Mouse (Mus musculus) liver, adult 2 months (tissue): ENCODE data around the gene Sec24a. TPM values are rescaled to one million over a fixed set of nuclear protein-coding genes. Genes with fewer than 3 reads are reported as not detected.

Source experiments
- DNase-seq: peaks from one replicate; pipeline ENCODE4 v3.0.0-alpha.2; 2011; ENCODE audit warnings: low read depth, low spot score; ENCODE audit errors: extremely low read depth
- H3K27ac ChIP-seq: fragments of 200-500 bp; replicated peaks from 2 replicates; pipeline ENCODE4 v1.5.1; 2012; ENCODE audit warnings: low read depth, mild to moderate bottlenecking, control low read depth, inconsistent platforms, low read length; ENCODE audit not compliant: insufficient read depth
- H3K27me3 ChIP-seq: fragments of 200-500 bp; 2 replicates; pipeline ENCODE4 v1.6.1; 2012; ENCODE audit warnings: mild to moderate bottlenecking, moderate library complexity, low read length, inconsistent platforms; ENCODE audit not compliant: control insufficient read depth, insufficient read depth
- H3K36me3 ChIP-seq: fragments of 200-500 bp; 2 replicates; pipeline ENCODE4 v1.6.1; 2012; ENCODE audit warnings: low read length, inconsistent platforms; ENCODE audit not compliant: control insufficient read depth, insufficient read depth
- H3K4me1 ChIP-seq: fragments of 200-500 bp; 2 replicates; pipeline ENCODE4 v1.6.1; 2011; ENCODE audit warnings: low read length; ENCODE audit not compliant: control insufficient read depth, insufficient read depth
- H3K4me3 ChIP-seq: fragments of 200-500 bp; 2 replicates; pipeline ENCODE4 v1.5.1; 2011; ENCODE audit warnings: low read depth, mild to moderate bottlenecking, control low read depth, low read length, moderate library complexity; ENCODE audit not compliant: insufficient read depth
- H3K79me2 ChIP-seq: fragments of 200-500 bp; 2 replicates; pipeline ENCODE4 v1.6.1; 2012; ENCODE audit warnings: inconsistent platforms, mild to moderate bottlenecking, low read length, moderate library complexity; ENCODE audit not compliant: control insufficient read depth, insufficient read depth
- H3K9ac ChIP-seq: fragments of 200-500 bp; 2 replicates; pipeline ENCODE4 v1.6.1; 2012; ENCODE audit warnings: low read depth, mild to moderate bottlenecking, control low read depth, inconsistent platforms, low read length
- CTCF ChIP-seq: fragments of 200-500 bp; IDR thresholded peaks from 2 replicates; pipeline ENCODE4 v1.5.1; 2011; ENCODE audit warnings: low read depth, low read length, control low read depth
- POLR2A ChIP-seq: fragments of 200-500 bp; IDR thresholded peaks from 2 replicates; pipeline ENCODE4 v1.6.1; 2011; ENCODE audit warnings: low read length, control low read depth; ENCODE audit not compliant: insufficient read depth; ENCODE audit errors: extremely low read depth
- WGBS: fragments of 180-500 bp; shearing (Covaris S2); methylation state at CpG from one replicate; pipeline ENCODE4 v1.1.7; 2018; 5-methylcytosine and 5-hydroxymethylcytosine counted together
- polyA plus RNA-seq: library from polyadenylated mRNA; depleted of rRNA; stranded (reverse); fragments of >200 nt; gene quantifications from 2 replicates; pipeline ENCODE4 v1.2.3, GENCODE M21; 2012
- total RNA-seq: library from RNA; depleted of rRNA; stranded (reverse); fragments of >200 nt; gene quantifications from 2 replicates; pipeline ENCODE4 v1.2.3, GENCODE M21; 2014

Gene Sec24a
- total and polyA plus RNA-seq, 2 experiments = 30.6 to 45.1 TPM

DNA sequence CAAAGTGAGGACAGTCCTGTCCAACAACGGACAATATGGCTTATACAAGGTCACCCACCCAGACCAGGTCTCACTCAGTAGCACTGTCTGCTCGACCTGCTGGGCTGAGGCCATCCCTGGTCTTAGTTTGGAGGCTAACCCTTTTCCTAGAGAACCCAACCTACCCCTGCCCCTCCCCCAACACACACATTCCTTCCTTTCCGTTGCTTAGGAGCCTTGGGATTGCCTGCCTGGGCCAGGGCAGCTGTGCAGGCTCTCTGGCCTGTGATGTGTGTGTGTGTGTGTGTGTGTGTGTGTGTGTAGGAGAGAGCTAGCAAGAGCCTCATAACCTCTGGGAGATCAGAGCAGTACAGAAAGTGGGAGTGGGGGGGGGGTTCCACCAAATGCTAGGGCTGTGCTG lies 114.9 kb downstream of the Sec24a start:
- H3K27me3 ChIP-seq = no peaks in the 10 kb centered on the region
- no peak overlapping the region for H3K9ac ChIP-seq
- no peak for DNase-seq
- peaks cover 6% of the 10 kb centered on the region; the same call in 1 of the 2 replicates for H3K79me2 ChIP-seq
- H3K4me1 ChIP-seq = peaks cover 10% of the 10 kb centered on the region
- 55% methylated on average over 3 of the region's 3 CpGs for WGBS
- H3K4me3 ChIP-seq = no peak overlapping the region
- TF ChIP-seq CTCF = no peak
- H3K27ac ChIP-seq = no peak overlapping the region
- H3K36me3 ChIP-seq = no peaks in the 10 kb centered on the region

DNA sequence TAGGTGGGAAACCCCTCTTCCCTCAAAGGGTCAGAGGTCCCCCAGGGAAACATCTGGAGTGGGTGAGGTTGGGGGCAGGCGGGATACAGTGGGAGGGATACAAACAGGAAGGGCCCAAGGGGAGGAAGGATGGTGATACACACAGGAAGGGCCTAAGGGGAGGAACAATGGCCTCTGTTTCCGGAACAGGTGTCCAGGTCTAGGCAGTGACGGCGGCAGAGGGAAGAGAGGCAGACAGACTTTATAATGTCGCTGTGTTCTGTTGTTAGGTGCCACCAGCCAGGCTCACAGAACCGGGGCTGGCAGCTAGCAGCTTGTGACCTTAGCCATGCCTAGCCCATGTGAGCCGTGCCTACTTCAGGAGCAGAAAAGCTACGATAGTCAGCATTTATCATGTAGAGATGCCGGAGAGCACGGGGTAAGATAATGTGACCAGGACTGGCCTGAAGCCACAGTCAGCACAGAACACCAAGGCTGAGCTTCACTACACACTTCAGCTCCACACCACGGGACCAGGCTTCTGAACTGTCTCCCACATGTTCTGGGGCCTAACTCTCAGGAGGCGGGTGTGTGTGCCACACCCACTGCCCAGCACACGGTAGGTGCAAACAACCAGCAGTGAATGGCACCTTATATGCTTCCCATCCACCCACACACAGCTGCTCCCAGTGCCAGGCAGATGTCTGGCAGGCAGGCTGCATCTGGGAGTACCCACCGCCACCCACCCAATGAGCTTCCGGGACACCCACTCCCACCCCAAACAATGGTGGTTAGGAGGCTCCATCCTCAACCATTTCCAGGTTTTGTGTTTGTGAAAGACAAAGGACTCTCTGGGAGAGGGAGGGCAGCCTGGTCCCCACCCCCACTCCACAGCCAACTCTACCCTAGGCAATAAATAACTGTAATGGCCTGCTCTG lies 116.4 kb downstream of the Sec24a start:
- TF ChIP-seq CTCF = no peak
- TF ChIP-seq POLR2A = no peak
- 78% methylated on average over 15 of the region's 15 CpGs for WGBS
- Histone ChIP-seq H3K27ac (peak overlapping the region; percentile 38; the same call in 1 of the 2 replicates), H3K36me3 (no peaks in the 10 kb centered on the region), H3K4me3 (no peak overlapping the region), H3K27me3 (no peaks in the 10 kb centered on the region), H3K9ac (no peak overlapping the region), H3K79me2 (peaks cover 6% of the 10 kb centered on the region; the same call in 1 of the 2 replicates), H3K4me1 (peaks cover 2% of the 10 kb centered on the region; the same call in 1 of the 2 replicates)
- no peak for DNase-seq

DNA sequence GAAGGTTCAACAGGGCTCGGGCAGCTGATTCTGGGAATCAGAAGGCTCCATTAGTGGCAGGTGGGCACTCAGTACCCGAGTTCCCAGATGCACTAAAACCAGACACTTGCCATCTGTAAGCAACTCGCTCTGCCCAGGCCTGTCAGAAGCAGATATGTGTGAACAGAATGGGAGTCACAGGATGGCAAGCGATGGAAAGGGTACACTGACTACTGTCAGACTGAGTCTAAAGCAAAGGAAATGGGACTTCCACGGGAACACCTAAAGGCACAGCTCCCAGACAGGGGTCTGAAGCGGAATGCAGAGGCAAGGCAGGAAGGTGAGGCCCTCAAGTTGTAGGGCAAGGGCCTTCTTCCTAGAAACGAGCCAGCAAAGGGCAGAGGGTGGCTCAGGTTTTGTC lies 117.2 kb downstream of the Sec24a start:
- 77% methylated on average over 7 of the region's 7 CpGs for WGBS
- peaks cover 2% of the 10 kb centered on the region; the same call in 1 of the 2 replicates for H3K4me1 ChIP-seq
- H3K27me3 ChIP-seq = no peaks in the 10 kb centered on the region

GRCm38 (mm10) chr11:51645293-51645692 lies 118.1 kb downstream of the Sec24a start:
- no peaks in the 10 kb centered on the region for H3K36me3 ChIP-seq
- no peak for TF ChIP-seq POLR2A
- no peak for TF ChIP-seq CTCF
- no peak overlapping the region for H3K4me3 ChIP-seq
- H3K79me2 ChIP-seq = peaks cover 4% of the 10 kb centered on the region; the same call in 1 of the 2 replicates
- no peak overlapping the region for H3K9ac ChIP-seq
- H3K27ac ChIP-seq = no peak overlapping the region
- WGBS = 86% methylated on average over 13 of the region's 13 CpGs
- peaks cover 2% of the 10 kb centered on the region; the same call in 1 of the 2 replicates for H3K4me1 ChIP-seq
- no peaks in the 10 kb centered on the region for H3K27me3 ChIP-seq
- no peak for DNase-seq

More for the DNA sequence above, 117.2 kb downstream of the Sec24a start:
- Histone ChIP-seq H3K27ac (no peak overlapping the region), H3K4me3 (no peak overlapping the region), H3K79me2 (peaks cover 6% of the 10 kb centered on the region; the same call in 1 of the 2 replicates), H3K9ac (no peak overlapping the region), H3K36me3 (no peaks in the 10 kb centered on the region)
- no peak for TF ChIP-seq POLR2A
- TF ChIP-seq CTCF = no peak
- no peak for DNase-seq

- no peak for TF ChIP-seq POLR2A
- TF ChIP-seq CTCF = no peak
- Histone ChIP-seq H3K79me2 (no peaks in the 10 kb centered on the region; the same call in 1 of the 2 replicates), H3K36me3 (no peaks in the 10 kb centered on the region), H3K9ac (no peak overlapping the region), H3K4me1 (no peaks in the 10 kb centered on the region), H3K4me3 (no peak overlapping the region), H3K27me3 (no peaks in the 10 kb centered on the region), H3K27ac (no peak overlapping the region)
- no peak for DNase-seq
- 91% methylated on average over 16 of the region's 16 CpGs for WGBS
Observed at GRCm38 (mm10) chr11:51644217-51644616, 119.2 kb downstream of the Sec24a start.

- no peaks in the 10 kb centered on the region for H3K4me1 ChIP-seq
- H3K27ac ChIP-seq = no peak overlapping the region
- TF ChIP-seq CTCF (no peak), POLR2A (no peak)
- H3K27me3 ChIP-seq = no peaks in the 10 kb centered on the region
- no peaks in the 10 kb centered on the region for H3K79me2 ChIP-seq
- H3K4me3 ChIP-seq = no peak overlapping the region
- WGBS = 46% methylated on average over 15 of the region's 15 CpGs
- peak; percentile 66 for DNase-seq
- no peaks in the 10 kb centered on the region for H3K36me3 ChIP-seq
- H3K9ac ChIP-seq = no peak overlapping the region
Observed at GRCm38 (mm10) chr11:51643761-51644160, 119.7 kb downstream of the Sec24a start.
